Mouse (Mus musculus): ENCODE data around the gene Iqsec1. TPM values are rescaled to one million over a fixed set of nuclear protein-coding genes. Genes with fewer than 3 reads are reported as not detected.
A peak's percentile ranks its signal among the peaks of the same experiment; 100 is the strongest.

Gene Iqsec1
- total and polyA plus RNA-seq, 2 experiments from 2014 or later, result 34.5 to 149 TPM

GRCm38 (mm10) chr6:90712486-90713480, 275.7 kb downstream of the Iqsec1 start:
- 52% methylated on average over 8 of the region's 8 CpGs for WGBS
- Histone ChIP-seq H3K4me3 (ENCODE audit: low read depth, low read length) (no peak overlapping the region), H3K4me2 (ENCODE audit: low read depth, low read length, poor library complexity, severe bottlenecking) (no peak overlapping the region), H3K27me3 (ENCODE audit: insufficient read depth, low read length) (no peaks in the 10 kb centered on the region), H3K4me1 (ENCODE audit: insufficient read depth, low read length) (peaks cover 21% of the 10 kb centered on the region), H3K9ac (replicated peaks; ENCODE audit: low read length, poor library complexity, severe bottlenecking) (no peak overlapping the region), H3K9me3 (ENCODE audit: low read length) (no peaks in the 10 kb centered on the region), H3K36me3 (ENCODE audit: insufficient read depth, low read length) (no peaks in the 10 kb centered on the region), H3K27ac (ENCODE audit: low read depth, low read length) (no peak overlapping the region)
- TF ChIP-seq CTCF (IDR thresholded peaks at IDR 0.05), result no peak
- ATAC-seq (ENCODE audit: low FRiP score), result no peak
- peak; percentile 58 for DNase-seq (ENCODE audit: low spot score)

- no peak overlapping the region for H3K4me3 ChIP-seq (ENCODE audit: low read depth, low read length)
- ATAC-seq (ENCODE audit: low FRiP score), result no peak
- TF ChIP-seq CTCF (IDR thresholded peaks at IDR 0.05), result no peak
- no peak for DNase-seq (ENCODE audit: low spot score)
- 28% methylated on average over 3 of the region's 3 CpGs for WGBS
- H3K27me3 ChIP-seq (ENCODE audit: insufficient read depth, low read length), result no peaks in the 10 kb centered on the region
- H3K4me1 ChIP-seq (ENCODE audit: insufficient read depth, low read length), result peaks cover 22% of the 10 kb centered on the region
- no peaks in the 10 kb centered on the region for H3K9me3 ChIP-seq (ENCODE audit: low read length)
- H3K36me3 ChIP-seq (ENCODE audit: insufficient read depth, low read length), result no peaks in the 10 kb centered on the region
- H3K9ac ChIP-seq (replicated peaks; ENCODE audit: low read length, poor library complexity, severe bottlenecking), result no peak overlapping the region
- no peak overlapping the region for H3K27ac ChIP-seq (ENCODE audit: low read depth, low read length)
- no peak overlapping the region for H3K4me2 ChIP-seq (ENCODE audit: low read depth, low read length, poor library complexity, severe bottlenecking)
Measured at GRCm38 (mm10) chr6:90712063-90712462, 276.4 kb downstream of the Iqsec1 start.

DNA sequence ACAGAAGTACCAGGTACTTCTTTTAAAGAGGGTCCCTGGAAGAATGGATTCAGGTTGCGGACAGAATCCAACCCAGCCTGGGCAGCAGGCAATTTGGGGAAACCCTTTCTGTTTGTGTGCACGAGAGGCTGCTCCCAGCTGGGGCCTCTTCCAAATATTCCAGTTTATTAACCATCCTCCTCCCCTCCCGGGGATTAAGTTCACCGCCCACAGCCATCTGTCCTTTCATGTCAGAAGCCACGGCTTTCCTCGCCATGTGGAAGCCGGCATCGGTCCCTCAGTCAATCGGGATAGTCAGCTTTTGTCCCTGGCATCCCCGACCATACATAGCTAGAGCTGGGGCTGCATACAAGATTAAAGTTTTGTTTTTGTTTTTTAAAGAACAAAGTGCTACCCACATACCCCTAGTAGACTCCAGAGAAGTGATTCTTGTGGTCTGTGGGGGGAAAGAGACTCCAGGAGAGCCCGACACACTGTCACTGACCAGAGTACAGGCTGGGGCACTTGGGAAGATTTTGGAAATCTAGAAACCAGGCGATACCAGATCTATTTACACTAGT, 276.9 kb downstream of the Iqsec1 start:
- H3K9me3 ChIP-seq (ENCODE audit: low read length), result no peaks in the 10 kb centered on the region
- no peak overlapping the region for H3K9ac ChIP-seq (replicated peaks; ENCODE audit: low read length, poor library complexity, severe bottlenecking)
- no peak overlapping the region for H3K4me2 ChIP-seq (ENCODE audit: low read depth, low read length, poor library complexity, severe bottlenecking)
- ATAC-seq (ENCODE audit: low FRiP score), result no peak
- H3K36me3 ChIP-seq (ENCODE audit: insufficient read depth, low read length), result no peaks in the 10 kb centered on the region
- no peak for TF ChIP-seq CTCF (IDR thresholded peaks at IDR 0.05)
- 19% methylated on average over 12 of the region's 12 CpGs for WGBS
- peaks cover 24% of the 10 kb centered on the region for H3K4me1 ChIP-seq (ENCODE audit: insufficient read depth, low read length)
- DNase-seq (ENCODE audit: low spot score), result peak; percentile 76
- no peak overlapping the region for H3K27ac ChIP-seq (ENCODE audit: low read depth, low read length)
- H3K27me3 ChIP-seq (ENCODE audit: insufficient read depth, low read length), result no peaks in the 10 kb centered on the region
- H3K4me3 ChIP-seq (ENCODE audit: low read depth, low read length), result no peak overlapping the region

GRCm38 (mm10) chr6:90710778-90711177, 277.7 kb downstream of the Iqsec1 start:
- H3K27ac ChIP-seq (ENCODE audit: low read depth, low read length), result no peak overlapping the region
- H3K4me2 ChIP-seq (ENCODE audit: low read depth, low read length, poor library complexity, severe bottlenecking), result no peak overlapping the region
- H3K9me3 ChIP-seq (ENCODE audit: low read length), result no peaks in the 10 kb centered on the region
- no peaks in the 10 kb centered on the region for H3K27me3 ChIP-seq (ENCODE audit: insufficient read depth, low read length)
- no peak for ATAC-seq (ENCODE audit: low FRiP score)
- peaks cover 17% of the 10 kb centered on the region; the same call in 1 of the 2 replicates for H3K4me1 ChIP-seq (ENCODE audit: insufficient read depth, low read length)
- no peak overlapping the region for H3K9ac ChIP-seq (replicated peaks; ENCODE audit: low read length, poor library complexity, severe bottlenecking)
- 95% methylated on average over 5 of the region's 5 CpGs for WGBS
- no peak for TF ChIP-seq CTCF (IDR thresholded peaks at IDR 0.05)
- H3K36me3 ChIP-seq (ENCODE audit: insufficient read depth, low read length), result no peaks in the 10 kb centered on the region
- H3K4me3 ChIP-seq (ENCODE audit: low read depth, low read length), result no peak overlapping the region
- DNase-seq (ENCODE audit: low spot score), result no peak

DNA sequence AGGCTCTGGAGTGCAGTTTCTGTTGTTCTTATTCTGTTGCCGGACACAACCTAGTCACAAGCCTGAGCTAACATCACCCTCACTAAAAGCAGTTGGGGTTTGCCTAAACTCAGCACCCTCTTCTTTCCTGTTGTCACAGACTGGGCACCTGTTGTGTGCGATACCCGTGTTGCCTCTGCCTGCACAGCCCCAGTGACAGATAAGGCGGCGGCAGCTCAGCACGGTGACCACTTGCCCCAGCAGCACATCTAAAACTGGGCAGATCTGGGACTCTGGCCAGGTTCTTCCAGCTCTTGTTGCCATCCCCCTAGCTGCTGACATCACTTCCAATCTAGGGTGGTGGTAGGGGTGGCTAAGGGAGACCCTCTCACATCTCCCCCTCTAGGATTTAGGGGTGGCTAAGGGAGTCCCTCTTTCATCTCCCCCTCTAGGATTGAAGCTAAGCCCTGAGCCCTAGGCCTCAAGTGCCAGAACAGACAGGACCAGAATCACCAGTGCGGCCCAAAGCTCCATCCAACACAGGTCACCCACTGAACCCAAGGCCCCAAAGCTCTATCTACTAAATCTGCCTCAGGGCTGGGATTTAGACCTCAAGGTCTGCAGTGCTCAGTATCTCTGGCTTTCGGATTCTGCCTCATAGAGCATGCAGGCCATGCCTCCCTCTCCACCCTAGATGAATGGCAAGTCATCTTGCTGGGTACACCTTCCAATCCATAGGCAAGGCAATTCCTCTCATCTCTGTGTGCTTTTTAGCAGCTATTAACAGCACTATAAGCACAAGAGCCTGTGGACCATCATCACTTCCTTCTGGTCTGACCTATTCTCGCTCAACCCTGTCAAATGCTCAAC, 278.3 kb downstream of the Iqsec1 start:
- no peaks in the 10 kb centered on the region for H3K36me3 ChIP-seq (ENCODE audit: insufficient read depth, low read length)
- 81% methylated on average over 9 of the region's 9 CpGs for WGBS
- H3K9me3 ChIP-seq (ENCODE audit: low read length), result no peaks in the 10 kb centered on the region
- no peak overlapping the region for H3K4me3 ChIP-seq (ENCODE audit: low read depth, low read length)
- no peak for TF ChIP-seq CTCF (IDR thresholded peaks at IDR 0.05)
- H3K27ac ChIP-seq (ENCODE audit: low read depth, low read length), result no peak overlapping the region
- no peaks in the 10 kb centered on the region for H3K27me3 ChIP-seq (ENCODE audit: insufficient read depth, low read length)
- H3K9ac ChIP-seq (replicated peaks; ENCODE audit: low read length, poor library complexity, severe bottlenecking), result no peak overlapping the region
- H3K4me2 ChIP-seq (ENCODE audit: low read depth, low read length, poor library complexity, severe bottlenecking), result no peak overlapping the region
- DNase-seq (ENCODE audit: low spot score), result no peak
- no peak for ATAC-seq (ENCODE audit: low FRiP score)
- H3K4me1 ChIP-seq (ENCODE audit: insufficient read depth, low read length), result peaks cover 17% of the 10 kb centered on the region; the same call in 1 of the 2 replicates
